Mouse (Mus musculus) urinary bladder, postnatal 36 days (tissue): ENCODE measurements around the gene Mthfd1l.

ENCODE experiments used
- DNase-seq, 2 experiments: peaks; one replicate each; pipeline ENCODE4 v3.0.0; 2022; ENCODE audit warnings: low spot score in 2 of 2, mixed read lengths in 1 of 2

Gene Mthfd1l

DNA sequence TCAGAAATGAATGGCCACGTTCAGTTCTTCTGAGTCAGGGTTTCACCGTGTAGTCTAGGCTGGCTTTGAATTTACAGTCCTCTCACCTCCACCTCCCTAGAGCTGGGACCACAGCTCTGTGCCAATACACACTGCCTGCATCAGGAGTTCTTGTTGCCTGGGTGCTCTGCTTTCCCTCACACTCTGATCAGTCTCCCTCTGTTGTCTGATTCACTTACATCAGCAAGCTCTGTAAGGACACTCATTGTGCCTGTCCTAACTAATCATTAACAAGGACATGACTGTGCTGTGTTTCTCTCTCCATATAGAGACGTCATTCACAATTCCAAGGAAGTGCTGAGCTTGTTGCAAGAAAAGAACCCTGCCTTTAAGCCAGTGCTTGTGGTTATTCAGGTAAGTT lies 5.4 kb downstream of the Mthfd1l start:
- DNase-seq: no peak

DNA sequence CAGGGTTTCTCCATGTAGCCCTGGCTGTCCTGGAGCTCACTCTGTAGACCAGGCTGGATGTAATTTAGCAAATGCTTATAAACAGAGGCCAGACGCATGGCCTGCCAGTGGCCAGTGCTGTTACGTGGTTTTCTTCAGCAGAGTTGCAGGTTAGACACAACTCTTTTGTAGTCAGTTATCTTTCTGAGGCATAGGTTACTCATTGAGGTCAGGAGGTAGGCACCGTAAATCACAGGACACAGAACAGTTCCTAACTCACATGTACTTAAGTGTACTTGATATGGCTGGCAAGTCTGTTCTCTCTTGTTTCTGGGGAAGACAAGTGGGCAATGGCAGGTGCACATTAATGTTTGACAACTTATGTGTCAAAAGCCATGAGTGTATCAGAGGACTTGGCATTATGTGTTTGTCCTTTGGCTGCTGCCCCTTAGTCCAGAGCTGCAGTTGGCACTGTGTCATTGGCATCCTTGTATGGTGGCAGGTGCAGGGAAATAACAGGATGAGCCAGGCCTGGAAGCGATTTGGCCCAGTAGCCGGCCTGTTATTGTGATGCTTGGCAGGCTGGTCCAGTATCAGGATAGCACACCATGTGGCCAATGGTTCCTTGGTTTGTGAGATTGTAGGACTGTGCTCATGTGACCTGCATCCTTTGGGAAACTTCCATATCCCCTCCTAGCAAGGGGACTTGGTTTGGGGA lies 6.0 kb downstream of the Mthfd1l start:
- no peak for DNase-seq

DNA sequence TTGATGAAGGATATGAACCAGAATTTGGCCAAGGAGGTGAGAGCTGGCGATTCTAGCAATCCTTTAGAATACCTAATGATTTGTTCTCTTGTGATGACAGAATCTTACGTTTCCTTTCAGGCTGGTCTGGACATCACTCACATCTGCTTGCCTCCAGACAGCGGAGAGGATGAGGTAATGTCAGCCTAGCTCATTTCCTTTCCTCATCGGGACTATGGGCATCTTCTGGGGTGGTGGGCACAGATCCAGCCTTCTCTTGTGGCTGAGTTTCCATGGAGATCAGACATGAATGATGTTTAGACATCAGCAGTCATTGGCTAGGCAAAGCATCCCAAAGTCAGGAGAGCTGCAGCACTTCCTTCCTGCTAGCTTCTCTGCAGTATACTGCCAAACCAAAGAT lies 7.3 kb downstream of the Mthfd1l start:
- DNase-seq: no peak

DNA sequence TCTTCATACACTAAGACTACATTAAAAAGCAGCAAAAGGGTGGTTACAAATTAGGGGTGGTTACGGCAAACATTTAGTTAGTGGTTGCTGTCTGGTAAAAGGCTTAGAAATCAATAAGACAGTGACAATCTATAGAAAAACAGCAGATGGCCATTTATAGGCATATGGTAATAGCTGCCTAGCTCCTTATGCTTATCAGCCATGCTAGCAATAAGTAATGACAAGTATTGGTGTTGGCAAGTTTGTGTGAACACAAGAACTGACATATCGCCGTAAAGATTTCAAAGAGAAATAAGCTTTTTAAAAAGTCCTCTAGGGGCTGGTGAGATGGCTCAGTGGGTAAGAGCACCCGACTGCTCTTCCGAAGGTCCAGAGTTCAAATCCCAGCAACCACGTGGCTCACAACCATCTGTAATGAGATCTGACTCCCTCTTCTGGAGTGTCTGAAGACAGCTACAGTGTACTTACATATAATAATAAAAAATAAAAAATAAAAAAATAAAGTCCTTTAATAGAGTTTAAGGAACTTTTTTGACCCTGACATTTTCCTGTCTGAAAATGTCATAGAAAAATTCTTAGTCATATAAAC lies 17.5 kb downstream of the Mthfd1l start:
- no peak for DNase-seq

DNA sequence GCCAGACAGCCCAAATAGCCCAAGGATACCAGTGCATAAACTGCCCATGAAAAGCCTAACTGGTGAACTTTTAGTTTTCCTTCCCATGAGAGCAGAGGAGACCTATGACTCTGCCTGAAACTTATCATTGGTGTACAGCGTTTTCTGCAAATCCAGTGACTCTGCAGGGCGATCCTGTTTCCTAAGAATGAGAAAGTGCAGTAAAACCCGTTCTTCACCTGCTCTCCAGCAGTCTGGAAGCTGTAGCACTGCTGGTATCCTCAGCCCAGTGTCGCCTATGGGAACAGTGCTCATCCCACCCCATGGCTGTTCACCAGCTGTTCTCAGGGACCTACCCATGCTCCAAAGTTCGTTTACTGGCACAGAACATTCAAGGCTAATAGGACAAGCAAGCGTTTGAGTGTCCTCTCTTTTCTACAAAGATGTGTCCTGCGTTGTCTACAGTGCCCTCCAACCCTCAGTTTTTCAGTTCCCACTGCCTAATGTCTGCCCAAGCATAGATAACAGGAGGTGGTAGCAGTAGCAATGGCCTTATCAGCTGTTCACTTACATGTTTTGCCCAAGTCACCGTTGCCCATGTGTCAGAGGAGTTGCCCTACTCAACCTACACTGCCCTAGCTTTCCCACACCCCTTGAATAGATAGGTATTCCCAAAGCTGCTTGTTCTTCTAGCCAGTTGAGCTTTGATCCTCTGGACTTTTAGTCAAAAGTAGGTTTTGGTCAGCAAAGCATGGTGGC lies 20.6 kb downstream of the Mthfd1l start:
- DNase-seq: no peak

DNA sequence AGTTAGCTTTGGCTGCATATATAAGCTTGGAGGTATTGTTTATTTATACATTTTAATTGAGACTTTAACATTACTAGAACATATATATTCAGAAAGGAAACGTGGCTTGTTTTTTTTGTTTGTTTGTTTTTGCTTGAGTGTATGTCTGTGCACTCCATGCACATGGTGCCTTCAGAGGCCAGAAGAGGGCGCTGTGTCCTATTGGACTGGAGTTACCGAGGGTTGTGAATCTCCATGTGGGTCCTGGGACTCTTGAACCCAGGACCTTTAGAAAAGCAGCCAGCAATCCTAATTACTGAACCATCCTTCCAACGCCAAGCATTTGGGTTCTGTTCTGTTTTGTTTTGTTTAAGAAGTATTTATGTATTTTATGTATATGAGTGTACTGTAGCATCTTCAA lies 22.4 kb downstream of the Mthfd1l start:
- DNase-seq: no peak

DNA sequence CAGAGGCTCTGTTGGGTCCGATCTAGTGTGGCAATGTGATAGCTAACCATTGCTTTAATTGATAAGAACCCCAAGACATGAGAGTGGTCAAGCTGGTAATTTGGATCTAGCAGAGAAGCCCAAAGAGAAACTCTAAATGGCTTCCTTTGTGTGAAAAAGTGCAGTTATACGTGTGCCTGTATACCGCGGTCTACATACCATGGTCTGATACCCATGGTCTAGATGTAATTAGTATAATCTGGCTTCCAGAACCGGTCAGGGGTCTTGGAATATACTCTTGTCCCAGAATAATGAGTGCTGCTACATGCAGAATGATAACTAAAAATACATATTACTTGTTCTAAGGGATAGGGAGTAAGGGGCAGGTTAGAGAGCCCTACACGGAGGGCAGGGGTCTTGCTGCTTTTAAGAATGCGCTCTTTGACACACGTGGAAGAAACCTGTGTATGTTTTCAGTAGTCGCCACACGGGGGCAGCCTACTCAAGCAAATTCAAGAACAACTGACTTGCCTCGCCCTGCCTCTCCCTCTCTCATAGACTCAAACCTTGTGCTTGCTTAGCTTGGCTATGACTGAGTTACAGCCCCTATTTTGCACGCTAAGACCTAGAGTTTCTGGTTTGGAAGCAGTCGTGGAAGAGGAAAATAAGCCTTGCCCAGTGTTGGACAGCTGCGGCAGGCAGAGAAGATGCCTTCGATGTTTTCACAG lies 23.4 kb downstream of the Mthfd1l start:
- peak; percentile 39 to 68 for DNase-seq

DNA sequence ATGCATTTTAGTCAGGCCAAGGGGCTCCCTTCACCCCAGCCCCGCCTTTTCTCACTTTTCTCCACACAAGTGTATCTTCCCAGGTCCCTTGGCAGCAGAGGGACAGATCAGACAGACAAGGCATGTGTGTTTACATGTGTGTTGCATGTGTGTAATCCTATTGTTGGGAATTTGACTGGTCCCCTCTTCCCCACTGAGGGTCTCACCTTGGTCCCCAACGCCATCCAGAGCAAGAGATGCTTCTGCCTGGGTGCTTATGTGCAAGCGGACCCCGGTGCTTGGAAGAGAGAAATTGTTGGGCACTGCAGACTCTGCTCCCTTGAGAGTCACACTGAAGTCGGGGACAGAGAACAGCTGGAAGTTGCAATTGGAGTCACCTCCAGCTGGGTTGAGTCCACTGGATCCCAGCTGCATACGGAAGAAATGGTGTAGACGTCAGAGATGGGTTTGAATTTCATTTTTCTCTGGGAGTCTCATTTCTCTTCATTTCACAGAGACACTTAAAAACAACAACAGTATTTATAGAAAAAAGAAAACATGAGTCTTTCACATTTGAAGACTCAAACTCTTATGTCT lies 25.0 kb downstream of the Mthfd1l start:
- DNase-seq: no peak

DNA sequence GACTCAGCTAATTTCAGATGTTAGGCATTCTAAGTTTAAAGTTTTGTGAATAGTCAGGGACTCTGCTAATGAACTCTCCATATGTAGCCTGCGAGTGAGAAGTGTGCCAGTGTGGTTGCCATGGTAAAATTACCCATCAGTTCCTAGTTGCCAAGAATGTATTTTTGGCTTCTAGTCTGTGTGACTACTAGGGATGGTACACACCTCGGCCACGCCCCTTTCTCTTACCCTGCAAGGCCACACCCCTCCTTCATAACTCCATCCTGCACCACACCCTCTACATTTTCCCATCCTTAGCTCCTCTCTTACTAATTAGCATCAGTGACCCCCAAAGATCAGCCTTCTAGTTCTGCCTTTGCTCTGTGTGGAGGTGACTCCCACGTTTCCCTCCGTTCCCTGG lies 29.8 kb downstream of the Mthfd1l start:
- DNase-seq: no peak

DNA sequence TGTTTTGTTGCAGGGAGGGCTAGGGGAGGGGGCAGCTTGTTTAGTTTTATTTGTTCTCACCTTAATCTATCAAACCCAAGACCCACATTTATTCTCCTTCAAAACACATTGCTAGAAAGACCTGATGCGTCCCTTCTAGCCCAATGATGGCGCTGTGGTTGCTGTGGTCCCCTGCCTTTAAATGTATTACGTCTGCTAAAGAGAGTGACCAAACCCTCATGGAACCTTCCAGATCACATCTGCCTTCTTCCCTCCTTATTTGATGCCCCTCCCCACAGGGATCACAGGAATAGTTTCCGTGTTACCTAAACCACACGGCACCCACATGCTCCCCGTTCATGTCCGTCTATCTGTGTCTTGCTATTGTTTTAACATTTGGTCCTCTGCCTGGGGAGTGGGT lies 32.3 kb downstream of the Mthfd1l start:
- DNase-seq: no peak

DNA sequence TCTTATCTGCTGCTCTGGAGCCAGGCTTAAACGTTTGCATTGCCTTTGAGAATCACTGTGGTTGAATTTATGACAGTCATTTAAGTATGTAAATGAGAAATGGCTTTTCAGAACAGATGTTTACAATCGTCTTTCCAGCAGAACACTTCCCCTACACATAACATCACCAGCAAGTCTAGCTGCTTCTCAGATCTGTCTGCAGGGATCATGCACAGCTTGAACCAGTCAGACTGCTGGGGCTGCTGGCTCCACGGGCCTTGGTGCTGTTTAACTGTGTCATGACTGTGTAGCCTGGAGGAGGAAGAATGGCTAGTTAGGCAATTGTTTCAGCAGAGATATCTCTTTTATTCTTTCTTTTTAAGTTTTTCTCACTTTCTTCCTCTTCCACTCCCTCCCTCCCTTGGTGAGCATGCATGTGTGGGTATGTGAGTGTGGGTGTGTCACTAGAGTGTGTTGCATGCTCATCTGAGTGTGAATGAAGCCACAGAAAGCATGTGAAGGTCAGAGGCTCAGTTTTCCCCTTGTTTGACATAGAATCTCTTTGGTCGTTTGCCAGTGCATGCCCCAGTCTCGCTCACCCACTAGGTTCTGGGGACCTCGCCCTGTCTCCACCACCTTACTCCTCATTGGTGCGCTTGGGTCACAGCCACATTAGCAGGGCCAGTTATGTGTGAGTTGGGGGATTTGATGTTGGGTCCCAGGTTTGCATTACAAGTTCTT lies 33.5 kb downstream of the Mthfd1l start:
- no peak for DNase-seq

DNA sequence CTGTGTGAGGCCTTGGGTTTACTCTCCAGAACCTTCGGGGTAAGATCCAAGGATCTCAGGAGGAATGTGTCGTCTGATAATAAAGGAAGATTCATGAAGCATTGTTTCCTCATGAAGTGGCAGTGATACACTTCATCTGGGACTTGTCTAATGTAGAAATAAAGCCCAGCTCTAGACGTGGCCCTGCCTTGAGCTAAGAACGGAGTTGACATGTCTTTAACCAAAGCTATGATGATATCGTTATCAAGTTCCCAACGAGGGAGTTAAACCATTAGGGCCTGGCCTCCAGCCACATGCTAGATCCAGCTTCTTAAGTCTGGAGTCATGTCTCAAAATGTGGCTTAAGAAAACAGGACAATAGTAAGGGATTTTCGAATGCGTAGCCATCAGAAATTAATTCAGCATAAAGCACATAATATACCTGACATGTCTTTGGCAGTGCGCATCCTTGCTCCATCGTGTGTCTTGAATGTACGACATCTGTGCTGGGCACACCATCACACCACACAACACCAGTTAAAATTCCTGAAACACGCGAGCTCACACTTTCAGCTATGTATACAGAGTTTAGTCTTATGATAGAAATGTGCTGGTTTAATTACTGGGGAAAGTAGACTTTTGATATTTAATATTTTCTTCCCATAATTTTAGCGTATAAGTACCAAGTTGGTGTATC lies 49.8 kb downstream of the Mthfd1l start:
- DNase-seq: peak in 1 of 2 experiments; percentile 33

DNA sequence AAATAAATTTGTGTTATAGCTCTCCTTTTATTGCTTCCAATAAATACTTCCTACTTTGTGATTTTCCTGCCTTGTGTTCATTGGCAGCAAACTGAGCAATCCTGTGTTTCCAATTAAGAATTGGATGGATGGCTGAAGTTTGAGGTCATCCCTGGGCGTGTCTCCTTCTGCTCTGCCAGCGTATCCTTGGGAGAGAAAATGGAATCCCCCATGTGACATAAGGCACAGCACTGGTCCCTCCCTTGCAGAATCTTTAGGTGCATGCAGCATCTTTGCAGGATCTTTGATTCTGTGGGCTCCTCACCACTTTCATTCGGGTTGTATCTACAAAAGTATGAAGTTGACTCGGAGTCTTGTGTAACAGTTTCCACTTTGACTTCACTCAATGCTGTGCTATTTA lies 53.7 kb downstream of the Mthfd1l start:
- DNase-seq: peak in 1 of 2 experiments; percentile 38

DNA sequence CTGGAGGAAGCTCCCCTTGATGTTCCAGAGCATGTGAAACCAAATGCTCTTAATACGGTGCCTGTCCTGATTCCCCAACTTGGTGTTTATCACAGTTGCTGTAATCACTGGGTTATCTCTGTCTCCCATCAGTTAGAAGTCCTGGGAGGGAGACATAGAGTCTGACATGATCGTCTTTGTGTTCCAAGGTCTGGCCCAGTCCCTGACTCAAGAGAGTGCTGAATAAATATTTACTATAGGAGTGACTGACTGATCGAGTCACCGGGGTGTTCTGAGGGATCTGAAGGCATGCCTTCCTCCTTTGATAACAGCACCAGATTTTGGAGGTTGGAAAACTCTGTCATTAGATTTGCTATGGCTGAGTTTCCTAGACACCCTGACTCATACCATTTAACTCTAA lies 54.5 kb downstream of the Mthfd1l start:
- DNase-seq: no peak

DNA sequence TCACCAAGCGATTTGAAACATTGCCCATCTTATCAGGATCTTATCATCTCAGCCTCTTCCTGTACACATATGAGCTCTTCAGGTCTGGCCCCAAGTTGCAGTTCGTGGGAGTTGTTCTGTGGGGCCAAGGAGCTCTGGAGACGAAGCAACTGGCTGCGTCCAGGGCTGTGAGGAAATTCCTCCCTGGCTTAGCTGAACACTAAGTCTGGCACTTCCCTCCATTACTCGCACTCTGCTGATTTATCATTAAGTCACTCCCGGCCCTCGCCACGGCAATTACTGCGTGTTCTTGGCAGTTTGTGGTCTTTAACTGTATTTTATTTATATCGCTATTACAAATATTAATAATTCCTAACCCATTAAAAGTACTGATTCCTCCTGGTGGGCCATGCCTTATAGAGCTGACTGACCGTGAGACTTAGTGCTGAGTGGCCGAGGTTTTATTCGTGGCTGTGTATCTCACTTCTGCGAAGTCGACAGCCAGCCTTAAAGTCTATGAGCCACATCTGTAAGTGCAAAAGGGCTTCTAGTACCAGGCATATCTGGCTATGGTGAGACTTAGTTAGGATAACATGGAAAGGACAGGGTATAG lies 56.0 kb downstream of the Mthfd1l start:
- DNase-seq: peak; percentile 39 to 64

DNA sequence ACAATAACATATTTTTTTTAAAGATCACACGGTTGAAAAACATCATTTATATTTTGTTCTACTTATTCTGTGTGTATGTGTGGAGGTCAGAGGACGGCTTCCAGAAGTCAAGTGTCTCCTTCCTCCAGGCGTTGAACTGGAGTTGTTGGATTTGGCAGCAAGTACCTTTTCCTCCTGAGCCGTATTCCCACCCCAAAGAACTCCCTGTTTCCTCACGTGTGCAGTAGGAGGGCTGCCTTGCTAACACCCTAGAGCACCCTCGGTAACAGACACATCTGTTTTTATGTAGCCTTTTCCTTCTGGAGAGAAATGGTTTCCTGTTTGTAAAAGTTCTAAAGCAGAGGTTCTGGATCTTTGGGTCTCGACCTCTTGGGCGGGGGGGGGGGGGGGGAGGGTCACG lies 60.8 kb downstream of the Mthfd1l start:
- DNase-seq: no peak

DNA sequence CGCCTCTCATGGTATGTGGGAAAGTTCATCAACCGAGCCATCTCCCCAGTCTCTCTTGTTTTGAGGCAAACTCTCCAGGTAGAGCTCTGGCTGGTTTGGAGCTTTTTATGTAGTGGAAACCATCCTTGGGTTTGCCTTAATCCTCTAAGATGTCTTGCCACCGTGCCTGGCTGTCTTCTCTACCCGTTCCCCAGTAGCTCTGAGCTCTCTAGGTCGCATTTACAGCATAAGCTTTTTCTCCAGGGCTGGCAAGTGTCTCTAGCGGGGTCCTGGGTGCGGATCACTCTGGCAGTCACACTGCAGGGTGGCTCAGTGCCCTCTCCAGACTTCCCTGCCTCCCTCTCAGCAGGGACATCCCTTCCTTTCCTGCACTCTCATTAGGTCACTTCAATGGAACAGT lies 63.6 kb downstream of the Mthfd1l start:
- no peak for DNase-seq

DNA sequence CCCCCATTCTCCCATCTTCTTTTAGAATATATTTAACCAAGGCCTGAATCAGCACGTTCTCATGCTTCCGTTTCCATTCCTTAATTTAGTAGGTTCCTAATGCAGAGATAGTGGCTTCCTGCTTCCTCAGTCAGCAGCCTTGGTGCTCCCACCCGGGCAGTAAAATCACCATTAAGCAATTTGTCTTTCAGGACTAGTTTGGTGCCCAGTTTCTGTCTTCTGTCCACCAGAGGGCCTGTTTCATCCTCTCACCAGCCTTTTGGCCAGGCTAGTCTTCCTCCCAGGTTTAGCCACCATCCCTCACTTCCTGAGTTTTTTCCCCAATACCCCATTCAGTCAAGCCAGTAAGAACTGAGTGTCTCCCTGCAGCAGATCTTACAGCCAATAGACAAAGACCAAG lies 64.1 kb downstream of the Mthfd1l start:
- peak in 1 of 2 experiments; percentile 24 for DNase-seq

DNA sequence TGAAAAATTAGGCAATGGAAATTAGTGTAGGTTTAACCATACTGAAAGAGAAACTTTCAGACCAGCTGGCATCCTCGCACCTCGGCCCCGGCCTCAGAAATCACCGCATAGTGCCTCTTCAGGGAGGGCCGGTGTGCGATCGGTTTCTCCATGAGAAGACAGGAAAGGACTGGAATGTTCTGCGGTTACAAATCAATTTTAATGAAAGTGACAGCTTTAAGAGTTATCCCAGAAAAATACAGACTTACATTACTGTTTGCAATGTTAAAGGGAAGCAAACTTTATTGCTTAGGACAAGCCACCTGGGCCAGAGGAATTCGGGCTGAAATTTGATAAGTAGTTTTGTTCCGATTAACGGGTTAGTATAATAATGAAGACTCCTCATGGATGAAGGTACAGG lies 65.7 kb downstream of the Mthfd1l start:
- no peak for DNase-seq

DNA sequence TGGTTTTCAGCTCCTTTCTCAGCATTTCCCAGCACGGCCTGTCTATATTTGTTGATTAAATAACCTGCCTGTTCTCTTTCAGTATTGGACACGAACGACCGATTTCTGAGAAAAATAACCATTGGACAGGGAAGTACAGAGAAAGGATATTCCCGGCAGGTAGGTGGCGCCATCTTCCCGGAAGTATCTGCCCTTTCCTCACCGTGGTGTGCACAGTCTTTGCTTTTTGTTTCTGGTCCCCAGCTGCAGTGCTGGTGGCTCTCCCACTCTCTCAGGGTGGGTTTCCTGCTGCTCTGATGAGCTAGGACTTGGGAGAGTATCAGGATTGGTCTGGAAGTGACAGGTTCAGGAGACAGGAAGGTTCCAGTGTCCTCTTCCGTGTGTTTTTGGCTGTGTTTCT lies 68.8 kb downstream of the Mthfd1l start:
- peak in 1 of 2 experiments; percentile 57 for DNase-seq
